Comparison of ENCODE assay signal across 7 mouse cellular contexts in genomic region chr15:89524001-89524571, GRCm38 (mm10). TPM values are rescaled to one million over a fixed set of nuclear protein-coding genes. Genes with fewer than 3 reads are reported as not detected.
DNase-seq lines count a peak whose midpoint lies in the region; ATAC-seq and TF ChIP-seq lines count a peak whose summit lies in the region.

No protein-coding gene starts in this region.

- H3K4me2 ChIP-seq in forebrain, embryonic 12.5 days: peak overlapping the region; percentile 99
- H3K4me2 ChIP-seq in limb, embryonic 15.5 days: peak overlapping the region; percentile 96
- H3K4me2 ChIP-seq in stomach, embryonic 14.5 days (replicated peaks; ENCODE audit: low read depth, low read length): peak overlapping the region; percentile 94

- peaks cover 9% of the 10 kb centered on the region for H3K4me1 ChIP-seq in forebrain, embryonic 12.5 days
- peaks cover 11% of the 10 kb centered on the region for H3K4me1 ChIP-seq in limb, embryonic 15.5 days
- 0 out of 2 replicates have a peak, but pooled peaks cover 3% of the 10 kb centered on the region for H3K4me1 ChIP-seq in stomach, embryonic 14.5 days (ENCODE audit: control insufficient read depth, insufficient read depth, low read length)

- H3K4me3 ChIP-seq in layer of hippocampus, adult 2 months: peak overlapping the region; percentile 54
- peak overlapping the region; percentile 62 for H3K4me3 ChIP-seq in forebrain, embryonic 12.5 days (replicated peaks)
- peak overlapping the region; percentile 67 for H3K4me3 ChIP-seq in limb, embryonic 15.5 days
- peak overlapping the region; percentile 53 for H3K4me3 ChIP-seq in stomach, embryonic 14.5 days (ENCODE audit: low read depth, low read length)

- peaks cover 46% of the 10 kb centered on the region for H3K27me3 ChIP-seq in forebrain, embryonic 12.5 days
- H3K27me3 ChIP-seq in limb, embryonic 15.5 days: peaks cover 37% of the 10 kb centered on the region
- H3K27me3 ChIP-seq in stomach, embryonic 14.5 days (ENCODE audit: control insufficient read depth, insufficient read depth, low read length): no peaks in the 10 kb centered on the region

- ATAC-seq in forebrain, embryonic 12.5 days (ENCODE audit: low FRiP score): no peak
- ATAC-seq in limb, embryonic 15.5 days (ENCODE audit: insufficient number of reproducible peaks, low FRiP score, low TSS enrichment, low read depth): no peak
- ATAC-seq in stomach, embryonic 14.5 days (ENCODE audit: insufficient number of reproducible peaks, insufficient read depth, low FRiP score, low read depth): no peak

- peak overlapping the region; percentile 51; the same call in 1 of the 2 replicates for H3K27ac ChIP-seq in layer of hippocampus, adult 2 months
- no peak overlapping the region for H3K27ac ChIP-seq in forebrain, embryonic 12.5 days
- no peak overlapping the region for H3K27ac ChIP-seq in limb, embryonic 15.5 days
- no peak overlapping the region for H3K27ac ChIP-seq in stomach, embryonic 14.5 days (ENCODE audit: low read length)

- H3K36me3 ChIP-seq in forebrain, embryonic 12.5 days (replicated peaks): no peaks in the 10 kb centered on the region
- H3K36me3 ChIP-seq in limb, embryonic 15.5 days: no peaks in the 10 kb centered on the region
- no peaks in the 10 kb centered on the region for H3K36me3 ChIP-seq in stomach, embryonic 14.5 days (ENCODE audit: control insufficient read depth, insufficient read depth, low read length)

- WGBS in forebrain, embryonic 12.5 days: 7% methylated on average over 50 of the region's 52 CpGs
- 1% methylated on average over 49 of the region's 52 CpGs for WGBS in limb, embryonic 15.5 days
- WGBS in stomach, embryonic 14.5 days: 8% methylated on average over 52 of the region's 52 CpGs

- no peak for DNase-seq in layer of hippocampus, adult 2 months (ENCODE audit: low spot score in 2 of 2)
- DNase-seq in layer of hippocampus, adult 11-12 months (ENCODE audit: low spot score): no peak
- DNase-seq in ovary, adult 18-20 months (ENCODE audit: low spot score): no peak
- no peak for DNase-seq in kidney, adult 11 months

- TF ChIP-seq CTCF in layer of hippocampus, adult 2 months (conservative IDR thresholded peaks at IDR 0.05): no peak

- H3K9me3 ChIP-seq in forebrain, embryonic 12.5 days: no peaks in the 10 kb centered on the region
- no peaks in the 10 kb centered on the region for H3K9me3 ChIP-seq in limb, embryonic 15.5 days
- H3K9me3 ChIP-seq in stomach, embryonic 14.5 days (ENCODE audit: control insufficient read depth, low read depth, low read length): no peaks in the 10 kb centered on the region

- peak overlapping the region; percentile 63 for H3K9ac ChIP-seq in forebrain, embryonic 12.5 days
- peak overlapping the region; percentile 54 for H3K9ac ChIP-seq in limb, embryonic 15.5 days
- H3K9ac ChIP-seq in stomach, embryonic 14.5 days (replicated peaks; ENCODE audit: low read depth, low read length): peak overlapping the region; percentile 40

RNA-seq across cellular contexts. Expression of gene Shank3, which starts 24.7 kb away (rescaled TPM):
- 100 to 1,000 TPM; 243 to 251 TPM for total RNA-seq in layer of hippocampus, adult 2 months (2021)
- polyA plus RNA-seq in forebrain, embryonic 12.5 days (2016; fragmentation: Nextera tagmentation; extraction: Ambion mirVana): 7.9 and 8.8 TPM in 2 replicates
- polyA plus RNA-seq in limb, embryonic 15.5 days (2015; fragmentation: Nextera tagmentation; extraction: Ambion mirVana): 1.2 and 1.7 TPM in 2 replicates
- polyA plus RNA-seq in stomach, embryonic 14.5 days (2014; fragmentation: Nextera tagmentation; extraction: Ambion mirVana): 2.4 and 2.8 TPM in 2 replicates

RNA-seq across cellular contexts. Expression of gene Acr, which starts 44.0 kb away (rescaled TPM):
- total RNA-seq in layer of hippocampus, adult 2 months (2021): 1 to 10 TPM in 1 of 2 experiments, under 1 TPM in 1; 0.92 to 1.3 TPM
- 1.5 and 1.7 TPM in 2 replicates for polyA plus RNA-seq in forebrain, embryonic 12.5 days (2016; fragmentation: Nextera tagmentation; extraction: Ambion mirVana)
- polyA plus RNA-seq in limb, embryonic 15.5 days (2015; fragmentation: Nextera tagmentation; extraction: Ambion mirVana): 0.22 TPM in 1 of 2 replicates, not detected in the other
- polyA plus RNA-seq in stomach, embryonic 14.5 days (2014; fragmentation: Nextera tagmentation; extraction: Ambion mirVana): 0.27 and 0.64 TPM in 2 replicates

RNA-seq across cellular contexts. Expression of gene Arsa, which starts 46.9 kb away (rescaled TPM):
- 10 to 100 TPM; 29.2 to 31.4 TPM for total RNA-seq in layer of hippocampus, adult 2 months (2021)
- 12.5 and 13.6 TPM in 2 replicates for polyA plus RNA-seq in forebrain, embryonic 12.5 days (2016; fragmentation: Nextera tagmentation; extraction: Ambion mirVana)
- polyA plus RNA-seq in limb, embryonic 15.5 days (2015; fragmentation: Nextera tagmentation; extraction: Ambion mirVana): 27.6 and 31.7 TPM in 2 replicates
- 14.8 and 16.7 TPM in 2 replicates for polyA plus RNA-seq in stomach, embryonic 14.5 days (2014; fragmentation: Nextera tagmentation; extraction: Ambion mirVana)
